Mouse (Mus musculus): Measurements from ENCODE around the gene Trp53tg5.

Trp53tg5 gene

GRCm38 (mm10) chr2:164473624-164474023 is at the start of gene Trp53tg5:
Gene Trp53tg5, minus strand, starts transcription at chr2:164473724.
- in situ Hi-C loops (cut with MboI; ENCODE audit: low sequenced_read_pairs): no loop called here

- in situ Hi-C loops (cut with MboI; ENCODE audit: low sequenced_read_pairs): no loop called here
Observed at GRCm38 (mm10) chr2:164522280-164522679, 48.8 kb upstream of the Trp53tg5 start.

- in situ Hi-C loops (cut with MboI; ENCODE audit: low sequenced_read_pairs): no loop called here
Observed at GRCm38 (mm10) chr2:164521841-164522240, 48.3 kb upstream of the Trp53tg5 start.

GRCm38 (mm10) chr2:164520782-164521181 is 47.3 kb upstream of the Trp53tg5 start:
- in situ Hi-C loops (cut with MboI; ENCODE audit: low sequenced_read_pairs): no loop called here

GRCm38 (mm10) chr2:164519171-164519526 is 45.6 kb upstream of the Trp53tg5 start:
- in situ Hi-C loops (cut with MboI; ENCODE audit: low sequenced_read_pairs): no loop called here

- in situ Hi-C loops (cut with MboI; ENCODE audit: low sequenced_read_pairs): no loop called here
Observed at GRCm38 (mm10) chr2:164518266-164519170, 45.0 kb upstream of the Trp53tg5 start.

- in situ Hi-C loops (cut with MboI; ENCODE audit: low sequenced_read_pairs): no loop called here
Observed at GRCm38 (mm10) chr2:164517485-164518221, 44.1 kb upstream of the Trp53tg5 start.

- in situ Hi-C loops (cut with MboI; ENCODE audit: low sequenced_read_pairs): no loop called here
Observed at GRCm38 (mm10) chr2:164516592-164516991, 43.1 kb upstream of the Trp53tg5 start.

- in situ Hi-C loops (cut with MboI; ENCODE audit: low sequenced_read_pairs): no loop called here
Observed at GRCm38 (mm10) chr2:164515897-164516296, 42.4 kb upstream of the Trp53tg5 start.

GRCm38 (mm10) chr2:164514916-164515315 is 41.4 kb upstream of the Trp53tg5 start:
- in situ Hi-C loops (cut with MboI; ENCODE audit: low sequenced_read_pairs): no loop called here

- in situ Hi-C loops (cut with MboI; ENCODE audit: low sequenced_read_pairs): no loop called here
Observed at GRCm38 (mm10) chr2:164513389-164513788, 39.9 kb upstream of the Trp53tg5 start.

GRCm38 (mm10) chr2:164512121-164512909 is 38.8 kb upstream of the Trp53tg5 start:
- in situ Hi-C loops (cut with MboI; ENCODE audit: low sequenced_read_pairs): no loop called here

- in situ Hi-C loops (cut with MboI; ENCODE audit: low sequenced_read_pairs): no loop called here
Observed at GRCm38 (mm10) chr2:164510621-164511190, 37.2 kb upstream of the Trp53tg5 start.

GRCm38 (mm10) chr2:164507811-164508210 is 34.3 kb upstream of the Trp53tg5 start:
- in situ Hi-C loops (cut with MboI; ENCODE audit: low sequenced_read_pairs): no loop called here

GRCm38 (mm10) chr2:164505619-164506347 is 32.3 kb upstream of the Trp53tg5 start:
- in situ Hi-C loops (cut with MboI; ENCODE audit: low sequenced_read_pairs): no loop called here

GRCm38 (mm10) chr2:164504919-164505318 is 31.4 kb upstream of the Trp53tg5 start:
- in situ Hi-C loops (cut with MboI; ENCODE audit: low sequenced_read_pairs): no loop called here

GRCm38 (mm10) chr2:164500511-164500910 is 27.0 kb upstream of the Trp53tg5 start:
- in situ Hi-C loops (cut with MboI; ENCODE audit: low sequenced_read_pairs): no loop called here

GRCm38 (mm10) chr2:164499317-164499716 is 25.8 kb upstream of the Trp53tg5 start:
- in situ Hi-C loops (cut with MboI; ENCODE audit: low sequenced_read_pairs): no loop called here

GRCm38 (mm10) chr2:164497691-164498268 is 24.3 kb upstream of the Trp53tg5 start:
- in situ Hi-C loops (cut with MboI; ENCODE audit: low sequenced_read_pairs): no loop called here

Measured in CH12F3 (cell line).